Mouse (Mus musculus): ENCODE data around the gene Sf3b3. TPM values are rescaled to one million over a fixed set of nuclear protein-coding genes. Genes with fewer than 3 reads are reported as not detected.

The Sf3b3 gene
- polyA plus RNA-seq, 1 experiment: 91.8 TPM

DNA sequence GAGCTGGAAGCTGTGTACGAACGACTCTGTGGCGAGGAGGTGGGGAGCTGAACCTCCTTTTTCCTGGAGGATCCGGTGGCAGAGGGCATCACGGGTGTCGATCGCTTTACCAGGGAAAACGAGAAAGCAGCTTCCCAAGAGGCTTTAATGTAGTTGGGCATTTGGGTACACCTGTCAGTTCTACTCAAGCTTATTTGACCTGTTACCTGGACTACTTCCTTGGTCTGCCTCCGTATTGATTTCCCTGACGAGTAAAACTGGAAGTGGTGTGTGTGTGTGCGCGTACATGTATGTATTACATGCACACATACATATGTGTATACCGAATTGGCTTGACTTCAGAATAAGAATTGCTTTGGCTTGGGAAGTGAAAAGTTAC, 573 bp upstream of the Sf3b3 start:
- TF ChIP-seq MAX (IDR thresholded peaks at IDR 0.05): no peak
- TF ChIP-seq CEBPB (IDR thresholded peaks at IDR 0.05; ENCODE audit: low read depth): no peak
- TF ChIP-seq MYOG (IDR thresholded peaks at IDR 0.05; ENCODE audit: control insufficient read depth, extremely low read depth, insufficient read length): no peak
- TF ChIP-seq FOSL1 (IDR thresholded peaks at IDR 0.05; ENCODE audit: insufficient read depth, low read length, poor library complexity, severe bottlenecking): no peak
- TF ChIP-seq USF1 (IDR thresholded peaks at IDR 0.05; ENCODE audit: low read depth): no peak
- no peak for TF ChIP-seq MYOD1 (IDR thresholded peaks at IDR 0.05; ENCODE audit: control insufficient read depth, insufficient read length, low read depth)
- no peak for TF ChIP-seq CTCF (IDR thresholded peaks at IDR 0.05; ENCODE audit: control insufficient read depth, insufficient read depth, insufficient read length)
- Histone ChIP-seq H3K79me2 (ENCODE audit: control insufficient read depth, insufficient read depth) (peaks cover 73% of the 10 kb centered on the region), H3K79me3 (ENCODE audit: low read depth) (peaks cover 60% of the 10 kb centered on the region), H3K27me3 (ENCODE audit: control insufficient read depth, insufficient read depth, insufficient read length) (no peaks in the 10 kb centered on the region), H3K4me3 (ENCODE audit: insufficient read depth, poor library complexity, severe bottlenecking) (peak overlapping the region; percentile 94), H3ac (ENCODE audit: control insufficient read depth, insufficient read length, low read depth) (peak overlapping the region; percentile 90), H3K36me3 (ENCODE audit: control insufficient read depth, insufficient read depth) (peaks cover 60% of the 10 kb centered on the region)

DNA sequence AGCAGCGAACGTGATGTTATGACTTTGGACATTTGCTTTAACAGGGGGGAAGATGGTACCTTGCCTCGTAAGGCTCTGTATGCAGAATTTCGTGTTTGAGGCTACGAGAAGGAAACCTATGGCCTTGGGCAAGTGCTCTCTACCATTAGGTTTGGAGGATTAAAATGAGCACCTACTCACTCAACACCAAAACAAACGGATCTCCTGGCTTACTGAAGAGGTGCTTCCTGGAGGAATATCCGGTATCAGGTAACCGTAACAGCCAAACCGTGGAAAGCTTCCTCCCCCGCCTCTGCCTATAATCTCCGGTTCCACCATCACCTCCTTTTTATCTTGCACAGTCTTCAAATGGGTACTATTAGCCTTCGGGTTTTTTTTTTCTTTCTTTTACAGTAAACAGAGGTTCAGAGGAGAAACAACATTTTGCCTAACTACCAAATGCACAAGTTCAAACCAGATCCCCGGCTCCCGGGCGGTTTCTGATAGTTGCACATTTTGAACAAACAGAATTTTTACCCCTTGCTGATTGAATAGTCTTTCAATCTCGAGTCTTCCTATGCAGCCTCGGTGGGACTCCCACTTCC, 674 bp downstream of the Sf3b3 start:
- peak overlapping the region; percentile 94 for H3K4me3 ChIP-seq (ENCODE audit: insufficient read depth, poor library complexity, severe bottlenecking)
- peaks cover 72% of the 10 kb centered on the region for H3K79me3 ChIP-seq (ENCODE audit: low read depth)
- no peaks in the 10 kb centered on the region for H3K27me3 ChIP-seq (ENCODE audit: control insufficient read depth, insufficient read depth, insufficient read length)
- H3K36me3 ChIP-seq (ENCODE audit: control insufficient read depth, insufficient read depth): peaks cover 61% of the 10 kb centered on the region
- H3ac ChIP-seq (ENCODE audit: control insufficient read depth, insufficient read length, low read depth): peak overlapping the region; percentile 82
- TF ChIP-seq USF1 (IDR thresholded peaks at IDR 0.05; ENCODE audit: low read depth) (no peak), MAX (IDR thresholded peaks at IDR 0.05) (no peak), MYOG (IDR thresholded peaks at IDR 0.05; ENCODE audit: control insufficient read depth, extremely low read depth, insufficient read length) (no peak), CEBPB (IDR thresholded peaks at IDR 0.05; ENCODE audit: low read depth) (no peak), MYOD1 (IDR thresholded peaks at IDR 0.05; ENCODE audit: control insufficient read depth, insufficient read length, low read depth) (no peak), FOSL1 (IDR thresholded peaks at IDR 0.05; ENCODE audit: insufficient read depth, low read length, poor library complexity, severe bottlenecking) (no peak), CTCF (IDR thresholded peaks at IDR 0.05; ENCODE audit: control insufficient read depth, insufficient read depth, insufficient read length) (no peak)
- H3K79me2 ChIP-seq (ENCODE audit: control insufficient read depth, insufficient read depth): peaks cover 86% of the 10 kb centered on the region

- peaks cover 95% of the 10 kb centered on the region for H3K79me2 ChIP-seq (ENCODE audit: control insufficient read depth, insufficient read depth)
- H3K79me3 ChIP-seq (ENCODE audit: low read depth): peaks cover 82% of the 10 kb centered on the region
- no peak for TF ChIP-seq FOSL1 (IDR thresholded peaks at IDR 0.05; ENCODE audit: insufficient read depth, low read length, poor library complexity, severe bottlenecking)
- no peak for TF ChIP-seq MYOD1 (IDR thresholded peaks at IDR 0.05; ENCODE audit: control insufficient read depth, insufficient read length, low read depth)
- TF ChIP-seq MYOG (IDR thresholded peaks at IDR 0.05; ENCODE audit: control insufficient read depth, extremely low read depth, insufficient read length): no peak
- no peak for TF ChIP-seq MAX (IDR thresholded peaks at IDR 0.05)
- TF ChIP-seq USF1 (IDR thresholded peaks at IDR 0.05; ENCODE audit: low read depth): no peak
- no peak for TF ChIP-seq CTCF (IDR thresholded peaks at IDR 0.05; ENCODE audit: control insufficient read depth, insufficient read depth, insufficient read length)
- no peak for TF ChIP-seq CEBPB (IDR thresholded peaks at IDR 0.05; ENCODE audit: low read depth)
- H3K36me3 ChIP-seq (ENCODE audit: control insufficient read depth, insufficient read depth): peaks cover 61% of the 10 kb centered on the region
- no peaks in the 10 kb centered on the region for H3K27me3 ChIP-seq (ENCODE audit: control insufficient read depth, insufficient read depth, insufficient read length)
- H3ac ChIP-seq (ENCODE audit: control insufficient read depth, insufficient read length, low read depth): no peak overlapping the region
- H3K4me3 ChIP-seq (ENCODE audit: insufficient read depth, poor library complexity, severe bottlenecking): no peak overlapping the region
Observed at GRCm38 (mm10) chr8:110844941-110845340, 1.6 kb downstream of the Sf3b3 start.

GRCm38 (mm10) chr8:110843207-110843606, 3.4 kb downstream of the Sf3b3 start:
- peaks cover 94% of the 10 kb centered on the region for H3K79me3 ChIP-seq (ENCODE audit: low read depth)
- H3K27me3 ChIP-seq (ENCODE audit: control insufficient read depth, insufficient read depth, insufficient read length): no peaks in the 10 kb centered on the region
- H3K36me3 ChIP-seq (ENCODE audit: control insufficient read depth, insufficient read depth): peaks cover 70% of the 10 kb centered on the region
- H3ac ChIP-seq (ENCODE audit: control insufficient read depth, insufficient read length, low read depth): no peak overlapping the region
- peaks cover 100% of the 10 kb centered on the region for H3K79me2 ChIP-seq (ENCODE audit: control insufficient read depth, insufficient read depth)
- TF ChIP-seq MYOG (IDR thresholded peaks at IDR 0.05; ENCODE audit: control insufficient read depth, extremely low read depth, insufficient read length) (no peak), CTCF (IDR thresholded peaks at IDR 0.05; ENCODE audit: control insufficient read depth, insufficient read depth, insufficient read length) (no peak), FOSL1 (IDR thresholded peaks at IDR 0.05; ENCODE audit: insufficient read depth, low read length, poor library complexity, severe bottlenecking) (no peak), MAX (IDR thresholded peaks at IDR 0.05) (no peak), CEBPB (IDR thresholded peaks at IDR 0.05; ENCODE audit: low read depth) (no peak), USF1 (IDR thresholded peaks at IDR 0.05; ENCODE audit: low read depth) (no peak), MYOD1 (IDR thresholded peaks at IDR 0.05; ENCODE audit: control insufficient read depth, insufficient read length, low read depth) (no peak)
- H3K4me3 ChIP-seq (ENCODE audit: insufficient read depth, poor library complexity, severe bottlenecking): no peak overlapping the region

- no peaks in the 10 kb centered on the region for H3K27me3 ChIP-seq (ENCODE audit: control insufficient read depth, insufficient read depth, insufficient read length)
- TF ChIP-seq CEBPB (IDR thresholded peaks at IDR 0.05; ENCODE audit: low read depth) (no peak), MYOG (IDR thresholded peaks at IDR 0.05; ENCODE audit: control insufficient read depth, extremely low read depth, insufficient read length) (no peak), MAX (IDR thresholded peaks at IDR 0.05) (no peak), USF1 (IDR thresholded peaks at IDR 0.05; ENCODE audit: low read depth) (no peak), MYOD1 (IDR thresholded peaks at IDR 0.05; ENCODE audit: control insufficient read depth, insufficient read length, low read depth) (no peak), CTCF (IDR thresholded peaks at IDR 0.05; ENCODE audit: control insufficient read depth, insufficient read depth, insufficient read length) (no peak)
- H3ac ChIP-seq (ENCODE audit: control insufficient read depth, insufficient read length, low read depth): no peak overlapping the region
- peaks cover 81% of the 10 kb centered on the region for H3K36me3 ChIP-seq (ENCODE audit: control insufficient read depth, insufficient read depth)
- H3K79me3 ChIP-seq (ENCODE audit: low read depth): peaks cover 85% of the 10 kb centered on the region
- no peak overlapping the region for H3K4me3 ChIP-seq (ENCODE audit: insufficient read depth, poor library complexity, severe bottlenecking)
- peaks cover 100% of the 10 kb centered on the region for H3K79me2 ChIP-seq (ENCODE audit: control insufficient read depth, insufficient read depth)
Observed at GRCm38 (mm10) chr8:110842012-110842574, 4.5 kb downstream of the Sf3b3 start.
